8 mouse cellular contexts compared by ENCODE assay signal in genomic region chr1:65177452-65177851, GRCm38 (mm10). TPM values are rescaled to one million over a fixed set of nuclear protein-coding genes. Genes with fewer than 3 reads are reported as not detected.
DNase-seq lines count a peak whose midpoint lies in the region; ATAC-seq and TF ChIP-seq lines count a peak whose summit lies in the region.

No protein-coding gene starts in this region.

- H3K9ac ChIP-seq in lung, embryonic 14.5 days = no peak overlapping the region; the same call in 1 of the 2 replicates
- H3K9ac ChIP-seq in heart, embryonic 16.5 days (ENCODE audit: low read length) = peak overlapping the region; percentile 74
- peak overlapping the region; percentile 80; the same call in 1 of the 2 replicates for H3K9ac ChIP-seq in lung, embryonic 16.5 days (ENCODE audit: low read length)

- peaks cover 16% of the 10 kb centered on the region for H3K36me3 ChIP-seq in lung, embryonic 14.5 days (ENCODE audit: insufficient read depth)
- H3K36me3 ChIP-seq in heart, embryonic 16.5 days (ENCODE audit: control insufficient read depth, insufficient read depth) = peaks cover 7% of the 10 kb centered on the region; the same call in 1 of the 2 replicates
- H3K36me3 ChIP-seq in lung, embryonic 16.5 days (ENCODE audit: control insufficient read depth, insufficient read depth, low read length) = peaks cover 2% of the 10 kb centered on the region; the same call in 1 of the 2 replicates

- H3K27ac ChIP-seq in lung, embryonic 14.5 days (ENCODE audit: low read depth) = peak overlapping the region; percentile 58; the same call in 1 of the 2 replicates
- peak overlapping the region; percentile 97 for H3K27ac ChIP-seq in heart, embryonic 16.5 days (ENCODE audit: low read length)
- H3K27ac ChIP-seq in lung, embryonic 16.5 days (ENCODE audit: low read length) = peak overlapping the region; percentile 98

- H3K4me2 ChIP-seq in lung, embryonic 14.5 days = peak overlapping the region; percentile 75
- H3K4me2 ChIP-seq in heart, embryonic 16.5 days (ENCODE audit: low read depth, low read length) = peak overlapping the region; percentile 85
- peak overlapping the region; percentile 81 for H3K4me2 ChIP-seq in lung, embryonic 16.5 days (ENCODE audit: low read depth, low read length)

- H3K4me3 ChIP-seq in lung, embryonic 14.5 days (ENCODE audit: low read depth, low read length) = peak overlapping the region; percentile 59
- H3K4me3 ChIP-seq in heart, embryonic 16.5 days (ENCODE audit: low read length) = peak overlapping the region; percentile 83
- H3K4me3 ChIP-seq in lung, embryonic 16.5 days (ENCODE audit: low read length) = peak overlapping the region; percentile 88

- no peak for ATAC-seq in lung, embryonic 14.5 days (ENCODE audit: insufficient read depth)
- no peak for ATAC-seq in heart, embryonic 16.5 days (replicated peaks; ENCODE audit: extremely low read depth, insufficient read depth, low FRiP score)
- ATAC-seq in lung, embryonic 16.5 days (ENCODE audit: low read depth) = no peak

- 0 out of 2 replicates have a peak, but pooled peaks cover 4% of the 10 kb centered on the region for H3K4me1 ChIP-seq in lung, embryonic 14.5 days (ENCODE audit: insufficient read depth)
- H3K4me1 ChIP-seq in heart, embryonic 16.5 days (ENCODE audit: control insufficient read depth, insufficient read depth, low read length) = peaks cover 11% of the 10 kb centered on the region
- peaks cover 16% of the 10 kb centered on the region for H3K4me1 ChIP-seq in lung, embryonic 16.5 days (replicated peaks; ENCODE audit: control insufficient read depth, insufficient read depth, low read length)

- peak; percentile 52 for DNase-seq in lung, embryonic 14.5 days
- DNase-seq in lung, postnatal 4 days = no peak
- DNase-seq in right cerebral cortex, postnatal 36 days (ENCODE audit: low spot score in 2 of 2) = no peak
- DNase-seq in gastrocnemius, postnatal 25 days = no peak
- no peak for DNase-seq in frontal cortex, adult 2 months (ENCODE audit: extremely low spot score in 1 of 2, low spot score in 1 of 2)
- DNase-seq in kidney, adult 18-20 months = no peak

- H3K9me3 ChIP-seq in lung, embryonic 14.5 days (ENCODE audit: low read depth, low read length) = no peaks in the 10 kb centered on the region
- H3K9me3 ChIP-seq in heart, embryonic 16.5 days (replicated peaks; ENCODE audit: control insufficient read depth, low read length) = no peaks in the 10 kb centered on the region
- H3K9me3 ChIP-seq in lung, embryonic 16.5 days (ENCODE audit: control insufficient read depth, low read length) = no peaks in the 10 kb centered on the region

- TF ChIP-seq CTCF in lung, embryonic 14.5 days (IDR thresholded peaks at IDR 0.05; ENCODE audit: low read depth) = no peak

- WGBS in lung, embryonic 14.5 days = 32% methylated on average over 3 of the region's 3 CpGs
- 40% methylated on average over 3 of the region's 3 CpGs for WGBS in heart, embryonic 16.5 days
- 11% methylated on average over 3 of the region's 3 CpGs for WGBS in lung, embryonic 16.5 days

- no peaks in the 10 kb centered on the region for H3K27me3 ChIP-seq in lung, embryonic 14.5 days (ENCODE audit: insufficient read depth, low read length)
- no peaks in the 10 kb centered on the region for H3K27me3 ChIP-seq in heart, embryonic 16.5 days (ENCODE audit: control insufficient read depth, insufficient read depth, low read length)
- no peaks in the 10 kb centered on the region for H3K27me3 ChIP-seq in lung, embryonic 16.5 days (ENCODE audit: control insufficient read depth, insufficient read depth, low read depth, low read length)

RNA-seq across cellular contexts. Expression of gene Idh1, which starts 8.8 kb away (rescaled TPM):
- 113 and 114 TPM in 2 replicates for polyA plus RNA-seq in lung, embryonic 14.5 days (2014; fragmentation: Nextera tagmentation; extraction: Ambion mirVana)
- polyA plus RNA-seq in heart, embryonic 16.5 days (2015; fragmentation: Nextera tagmentation; extraction: Ambion mirVana) = 65.2 and 65.4 TPM in 2 replicates
- polyA plus RNA-seq in lung, embryonic 16.5 days (2015; fragmentation: Nextera tagmentation; extraction: Ambion mirVana) = 118 and 121 TPM in 2 replicates
- total RNA-seq in gastrocnemius, postnatal 25 days (2021) = 10 to 100 TPM; 20.9 to 46.4 TPM
- 38.6 and 47.7 TPM in 2 replicates for polyA plus RNA-seq in frontal cortex, adult 2 months (2012; rRNA removed)

RNA-seq across cellular contexts. Expression of gene Pikfyve, which starts 9.0 kb away (rescaled TPM):
- polyA plus RNA-seq in lung, embryonic 14.5 days (2014; fragmentation: Nextera tagmentation; extraction: Ambion mirVana) = 14.4 and 15.5 TPM in 2 replicates
- 5.5 and 6.3 TPM in 2 replicates for polyA plus RNA-seq in heart, embryonic 16.5 days (2015; fragmentation: Nextera tagmentation; extraction: Ambion mirVana)
- polyA plus RNA-seq in lung, embryonic 16.5 days (2015; fragmentation: Nextera tagmentation; extraction: Ambion mirVana) = 6.6 and 8.8 TPM in 2 replicates
- total RNA-seq in gastrocnemius, postnatal 25 days (2021) = 1 to 10 TPM; 7.5 to 7.7 TPM
- 12.1 and 13.9 TPM in 2 replicates for polyA plus RNA-seq in frontal cortex, adult 2 months (2012; rRNA removed)

RNA-seq across cellular contexts. Expression of gene D630023F18Rik, which starts 54.4 kb away (rescaled TPM):
- polyA plus RNA-seq in lung, embryonic 14.5 days (2014; fragmentation: Nextera tagmentation; extraction: Ambion mirVana) = 0.14 TPM in 1 of 2 replicates, not detected in the other
- polyA plus RNA-seq in heart, embryonic 16.5 days (2015; fragmentation: Nextera tagmentation; extraction: Ambion mirVana) = 0.40 and 0.42 TPM in 2 replicates
- 0.15 and 0.21 TPM in 2 replicates for polyA plus RNA-seq in lung, embryonic 16.5 days (2015; fragmentation: Nextera tagmentation; extraction: Ambion mirVana)
- not detected for total RNA-seq in gastrocnemius, postnatal 25 days (2021)
- polyA plus RNA-seq in frontal cortex, adult 2 months (2012; rRNA removed) = 7.1 and 9.2 TPM in 2 replicates

RNA-seq across cellular contexts. Expression of gene Gm28845, which starts 58.1 kb away (rescaled TPM):
- not detected in 2 replicates for polyA plus RNA-seq in lung, embryonic 14.5 days (2014; fragmentation: Nextera tagmentation; extraction: Ambion mirVana)
- polyA plus RNA-seq in heart, embryonic 16.5 days (2015; fragmentation: Nextera tagmentation; extraction: Ambion mirVana) = not detected in 2 replicates
- not detected in 2 replicates for polyA plus RNA-seq in lung, embryonic 16.5 days (2015; fragmentation: Nextera tagmentation; extraction: Ambion mirVana)
- not detected for total RNA-seq in gastrocnemius, postnatal 25 days (2021)
- 0.99 and 1.9 TPM in 2 replicates for polyA plus RNA-seq in frontal cortex, adult 2 months (2012; rRNA removed)
